Mouse (Mus musculus): ENCODE data around the gene Golga5.

DNA sequence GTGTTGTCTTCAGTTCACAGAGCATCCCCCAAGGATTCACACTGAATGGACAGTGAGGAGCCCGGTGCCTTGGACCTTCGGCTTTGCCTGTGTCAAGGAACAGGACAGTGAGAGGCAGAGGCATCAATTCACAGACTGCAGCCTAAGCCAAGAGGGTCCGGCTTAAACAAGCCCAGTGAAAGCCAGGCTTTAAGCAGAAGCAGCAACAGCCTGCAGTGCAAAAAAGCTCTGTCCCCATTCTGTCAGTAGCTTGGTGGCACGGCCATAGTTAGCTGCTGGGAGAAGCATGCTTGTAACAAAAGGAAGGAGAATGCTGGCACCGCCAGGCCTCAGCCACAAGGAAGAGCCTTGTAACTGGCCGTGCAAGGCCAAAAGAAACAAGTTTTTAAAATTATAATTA, 45.2 kb downstream of the Golga5 start:
- TF ChIP-seq SMC3 (IDR thresholded peaks at IDR 0.05; ENCODE audit: low read depth, low read length) (no peak), EP300 (IDR thresholded peaks at IDR 0.05; ENCODE audit: low read depth in 1 of 2, low read length in 2 of 2) (no peak), POLR2A (IDR thresholded peaks at IDR 0.05; ENCODE audit: control insufficient read depth in 1 of 2, insufficient read depth in 1 of 2, low read depth in 1 of 2, low read length in 2 of 2, poor library complexity in 1 of 2) (no peak), TCF12 (IDR thresholded peaks at IDR 0.05; ENCODE audit: low read depth, low read length) (no peak), TBP (IDR thresholded peaks at IDR 0.05; ENCODE audit: low read depth, low read length) (no peak), CTCF (IDR thresholded peaks at IDR 0.05 in 2 of 3, conservative IDR thresholded peaks at IDR 0.05 in 1 of 3; ENCODE audit: control insufficient read depth in 1 of 3, insufficient read depth in 1 of 3, low read depth in 2 of 3, low read length in 3 of 3, poor library complexity in 1 of 3, severe bottlenecking in 1 of 3) (no peak), ZNF384 (IDR thresholded peaks at IDR 0.05; ENCODE audit: low read depth, low read length) (no peak), USF2 (IDR thresholded peaks at IDR 0.05; ENCODE audit: borderline replicate concordance in 1 of 2, insufficient read depth in 1 of 2, low read depth in 1 of 2, low read length in 2 of 2) (no peak), USF1 (IDR thresholded peaks at IDR 0.05; ENCODE audit: low read depth, low read length) (no peak), NELFE (IDR thresholded peaks at IDR 0.05; ENCODE audit: low read depth, low read length) (no peak), ZC3H11A (IDR thresholded peaks at IDR 0.05; ENCODE audit: low read depth, low read length) (no peak), MXI1 (IDR thresholded peaks at IDR 0.05; ENCODE audit: low read depth, low read length) (no peak), GATA1 (IDR thresholded peaks at IDR 0.05; ENCODE audit: low read depth, low read length) (no peak), JUND (IDR thresholded peaks at IDR 0.05; ENCODE audit: low read depth, low read length) (no peak)
